Mouse (Mus musculus) neural tube, embryonic 11.5 days (tissue): ENCODE results near the gene Spint4. TPM values are rescaled to one million over a fixed set of nuclear protein-coding genes. Genes with fewer than 3 reads are reported as not detected.

Experiments used
- ATAC-seq: fragments of 200-750 bp; cut with Nextera tagmentation; 2 replicates; pipeline ENCODE4 v1.8.0; 2017; ENCODE audit warnings: moderate number of reproducible peaks, mild to moderate bottlenecking, moderate TSS enrichment, moderate library complexity; ENCODE audit not compliant: insufficient read depth, low FRiP score, low TSS enrichment
- DNase-seq: peaks from one replicate; pipeline ENCODE4 v3.0.0-alpha.2; 2015; ENCODE audit warnings: low spot score
- H3K27ac ChIP-seq: fragments of 300-500 bp; sonication (generic); 2 replicates; pipeline ENCODE4 v1.5.1; 2014; ENCODE audit warnings: low read depth, mild to moderate bottlenecking, low read length
- H3K27me3 ChIP-seq: fragments of 300-500 bp; sonication (generic); 2 replicates; pipeline ENCODE4 v1.6.1; 2014; ENCODE audit warnings: mild to moderate bottlenecking, low read length, mixed read lengths; ENCODE audit not compliant: control insufficient read depth, insufficient read depth
- H3K36me3 ChIP-seq: fragments of 300-500 bp; sonication (generic); 2 replicates; pipeline ENCODE4 v1.6.1; 2014; ENCODE audit warnings: mild to moderate bottlenecking, low read length, moderate library complexity, mixed read lengths; ENCODE audit not compliant: control insufficient read depth, insufficient read depth
- H3K4me1 ChIP-seq: fragments of 300-500 bp; sonication (generic); 2 replicates; pipeline ENCODE4 v1.6.1; 2014; ENCODE audit warnings: low read length, mixed read lengths; ENCODE audit not compliant: control insufficient read depth, insufficient read depth
- H3K4me2 ChIP-seq: fragments of 300-500 bp; sonication (generic); 2 replicates; pipeline ENCODE4 v1.6.1; 2014; ENCODE audit warnings: low read depth, mild to moderate bottlenecking, moderate library complexity
- H3K4me3 ChIP-seq: fragments of 300-500 bp; sonication (generic); 2 replicates; pipeline ENCODE4 v1.5.1; 2014; ENCODE audit warnings: low read depth, low read length
- H3K9ac ChIP-seq: fragments of 300-500 bp; sonication (generic); 2 replicates; pipeline ENCODE4 v1.6.1; 2014; ENCODE audit warnings: mild to moderate bottlenecking, low read length
- H3K9me3 ChIP-seq: fragments of 300-500 bp; sonication (generic); 2 replicates; pipeline ENCODE4 v1.6.1; 2016; ENCODE audit warnings: low read length; ENCODE audit not compliant: control insufficient read depth
- WGBS: fragments of 180-500 bp; shearing (Covaris S2); extraction: QIAGEN DNeasy Blood & Tissue Kit; methylation state at CpG from one replicate; pipeline ENCODE4 v1.1.7; 2014; 5-methylcytosine and 5-hydroxymethylcytosine counted together
- polyA plus RNA-seq: library from polyadenylated mRNA; unstranded; fragments of >200 nt; fragmentation: Nextera tagmentation; extraction: Ambion mirVana; gene quantifications from 2 replicates; pipeline ENCODE4 v1.2.1, GENCODE M21; 2014

The Spint4 gene
- polyA plus RNA-seq, 1 experiment from 2014 or later, result not detected

DNA sequence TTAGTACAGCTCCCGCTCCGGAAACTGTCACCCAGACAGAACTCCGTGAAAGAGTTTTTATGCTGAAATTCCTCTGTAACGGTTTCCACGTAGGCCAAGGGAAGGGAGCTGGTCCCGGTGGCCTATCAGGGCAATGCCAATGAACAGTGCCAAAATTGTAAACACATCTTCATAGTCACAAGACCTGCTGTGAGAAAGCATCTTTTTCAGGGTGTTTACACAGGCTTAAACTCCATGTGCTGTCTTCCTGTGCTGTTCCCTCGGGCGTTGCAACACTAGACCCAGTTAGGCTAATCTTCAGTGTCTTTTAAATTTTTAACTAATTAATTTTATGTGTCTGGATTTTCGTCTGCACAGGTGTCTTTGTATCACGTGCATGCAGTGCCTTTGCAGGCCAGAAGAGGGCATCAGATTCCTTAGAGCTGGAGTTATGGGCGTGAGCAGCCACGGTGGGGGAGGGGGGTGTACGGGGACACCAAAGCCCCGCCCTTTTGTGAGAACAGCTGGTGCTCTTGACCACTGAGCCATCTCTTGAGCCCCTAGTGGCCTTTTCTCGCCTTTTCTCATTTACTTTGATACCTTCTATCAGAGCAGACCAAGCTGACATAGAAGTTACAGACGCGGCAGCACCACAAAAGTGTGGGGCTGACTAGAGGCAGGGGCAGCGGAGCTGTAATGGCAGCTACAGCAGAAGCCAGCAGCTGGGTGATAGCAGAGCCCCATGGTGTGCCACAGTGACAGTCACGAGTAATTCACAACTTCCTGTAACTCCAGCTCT lies 19.3 kb upstream of the Spint4 start:
- H3K4me2 ChIP-seq, result peak overlapping the region; percentile 41
- DNase-seq (peak; percentile 83), ATAC-seq (peak; percentile 50)
- 26% methylated on average over 19 of the region's 19 CpGs for WGBS
- no peaks in the 10 kb centered on the region for H3K36me3 ChIP-seq
- no peaks in the 10 kb centered on the region for H3K4me1 ChIP-seq
- no peak overlapping the region for H3K9ac ChIP-seq
- no peak overlapping the region for H3K27ac ChIP-seq
- H3K4me3 ChIP-seq, result 0 out of 2 replicates have a peak overlapping the region, but pooled peaks have one; percentile 5
- H3K9me3 ChIP-seq, result no peaks in the 10 kb centered on the region
- no peaks in the 10 kb centered on the region for H3K27me3 ChIP-seq

DNA sequence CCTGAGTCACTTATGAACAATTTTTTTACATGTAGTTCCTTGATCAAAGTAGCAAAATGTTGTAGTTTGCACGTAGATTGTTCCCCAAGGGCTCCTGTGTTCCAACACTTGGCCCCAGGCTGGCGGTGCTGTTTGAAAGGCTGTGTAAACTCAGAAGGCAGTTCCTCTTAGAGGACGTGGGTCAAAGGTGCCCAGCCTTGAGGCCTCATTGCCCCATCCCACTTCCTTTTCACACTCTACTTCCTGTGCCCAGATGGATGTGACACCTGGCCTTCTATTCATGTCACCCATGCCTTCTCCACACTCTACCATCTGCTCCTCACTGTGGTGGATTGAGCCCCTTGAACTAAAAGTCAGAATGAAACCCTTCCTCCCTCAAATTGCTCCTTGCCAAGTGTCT lies 18.4 kb upstream of the Spint4 start:
- WGBS, result 56% methylated on average over 3 of the region's 3 CpGs
- no peak for DNase-seq

DNA sequence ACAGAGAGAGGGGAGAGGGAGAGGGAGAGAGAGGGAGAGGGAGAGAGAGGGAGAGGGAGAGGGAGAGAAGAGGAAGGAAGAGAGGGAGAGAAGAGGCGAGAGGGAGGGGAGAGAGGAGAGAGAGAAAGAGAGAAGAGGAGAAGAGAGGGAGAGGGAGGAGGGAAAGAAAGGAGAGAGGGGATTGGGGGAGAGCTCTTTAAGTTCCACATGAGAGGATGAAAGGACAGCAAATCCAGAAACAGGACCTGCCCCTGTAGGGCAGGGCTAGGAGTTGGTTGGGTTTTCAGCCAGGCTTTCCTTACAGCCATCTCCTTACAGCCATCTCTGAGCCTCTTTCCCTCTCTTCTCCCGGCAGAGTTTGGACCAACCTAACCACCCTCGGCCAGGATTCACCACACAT lies 13.5 kb upstream of the Spint4 start, which contains the start of gene Wfdc13:
Gene Wfdc13, plus strand, starts transcription at position 301 of the 400 bp plus-strand sequence.
- no peaks in the 10 kb centered on the region for H3K4me1 ChIP-seq
- DNase-seq (no peak), ATAC-seq (no peak)
- no peak within 1 kb of the TSS for H3K4me2 ChIP-seq
- no peak within 1 kb of the TSS for H3K27ac ChIP-seq
- 59% methylated on average over 3 of the region's 3 CpGs for WGBS
- no peaks in the 10 kb centered on the region for H3K9me3 ChIP-seq
- H3K4me3 ChIP-seq, result no peak within 1 kb of the TSS
- no peaks in the 10 kb centered on the region for H3K27me3 ChIP-seq
- H3K9ac ChIP-seq, result no peak within 1 kb of the TSS
- H3K36me3 ChIP-seq, result no peaks in the 10 kb centered on the region

More for the DNA sequence above, 18.4 kb upstream of the Spint4 start:
- Histone ChIP-seq H3K9me3 (no peaks in the 10 kb centered on the region), H3K27ac (no peak overlapping the region), H3K9ac (no peak overlapping the region), H3K4me2 (no peak overlapping the region), H3K27me3 (no peaks in the 10 kb centered on the region), H3K4me3 (no peak overlapping the region), H3K36me3 (no peaks in the 10 kb centered on the region), H3K4me1 (no peaks in the 10 kb centered on the region)
- no peak for ATAC-seq

DNA sequence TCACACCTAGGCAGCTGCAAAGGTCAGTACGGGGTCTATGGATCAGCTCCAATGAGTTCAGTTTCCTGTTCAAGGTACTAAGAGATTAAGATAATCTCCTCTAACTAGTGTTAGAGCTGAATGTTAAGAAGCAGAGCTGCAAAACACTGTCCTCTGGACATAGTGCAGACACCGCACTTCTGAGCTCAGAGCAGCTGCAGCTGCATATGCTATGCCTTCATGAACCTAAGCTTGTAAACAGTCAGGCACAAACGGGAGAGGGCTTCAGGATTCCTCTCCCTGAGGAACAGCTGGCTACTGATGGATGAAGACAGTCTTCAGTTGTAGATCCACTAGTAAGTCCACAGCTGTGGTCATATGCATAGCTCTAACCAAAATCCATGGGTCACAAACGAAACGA lies 2.7 kb downstream of the Spint4 start:
- Histone ChIP-seq H3K4me2 (no peak overlapping the region), H3K36me3 (no peaks in the 10 kb centered on the region), H3K9me3 (no peaks in the 10 kb centered on the region), H3K27ac (no peak overlapping the region), H3K4me3 (no peak overlapping the region), H3K27me3 (no peaks in the 10 kb centered on the region), H3K9ac (no peak overlapping the region), H3K4me1 (no peaks in the 10 kb centered on the region)
- ATAC-seq (no peak), DNase-seq (no peak)
- WGBS, result 82% methylated on average over 5 of the region's 5 CpGs

DNA sequence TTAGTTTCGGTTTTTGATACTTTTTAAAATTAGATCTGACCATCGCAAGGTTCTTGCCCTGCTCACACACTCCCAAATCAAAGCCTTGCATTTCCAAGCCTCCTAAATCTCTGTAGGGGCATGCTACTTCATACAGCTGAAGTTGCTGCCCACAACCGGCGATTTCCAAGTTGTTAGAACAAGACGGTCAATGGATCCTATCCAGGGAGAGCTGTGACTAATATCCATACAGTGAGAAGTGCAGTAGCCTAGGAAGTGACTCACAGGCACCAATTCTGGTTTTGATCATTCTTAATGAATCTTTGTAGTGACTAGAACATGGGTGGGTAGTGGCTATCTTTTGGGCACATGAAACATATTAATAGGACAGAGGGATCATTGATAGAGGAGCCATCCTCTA lies 3.5 kb downstream of the Spint4 start:
- Histone ChIP-seq H3K9me3 (no peaks in the 10 kb centered on the region), H3K27me3 (no peaks in the 10 kb centered on the region), H3K4me3 (no peak overlapping the region), H3K4me1 (no peaks in the 10 kb centered on the region), H3K27ac (no peak overlapping the region), H3K9ac (no peak overlapping the region), H3K36me3 (no peaks in the 10 kb centered on the region), H3K4me2 (no peak overlapping the region)
- 90% methylated on average over 5 of the region's 5 CpGs for WGBS
- ATAC-seq, result no peak
- DNase-seq, result no peak

DNA sequence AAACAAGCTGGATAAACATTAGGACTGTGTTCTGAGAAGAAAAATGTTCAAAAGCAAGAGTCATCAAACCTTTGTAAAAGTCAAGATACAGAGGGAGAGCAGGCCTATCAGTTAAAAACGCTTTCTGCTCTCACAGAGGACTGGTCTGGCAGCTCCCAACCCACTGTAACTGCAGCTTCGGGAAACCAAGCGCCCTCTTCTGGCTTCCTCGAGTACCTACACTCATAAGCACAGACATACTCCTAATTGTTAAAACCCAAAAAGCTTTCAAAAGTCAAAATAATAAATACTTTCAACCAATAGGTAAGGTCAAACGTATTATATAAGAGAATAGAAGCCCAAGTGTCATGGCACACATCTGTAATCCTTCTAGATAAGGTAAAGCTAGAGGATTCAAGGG lies 5.9 kb downstream of the Spint4 start:
- H3K4me3 ChIP-seq, result no peak overlapping the region
- WGBS, result 81% methylated on average over 5 of the region's 5 CpGs
- no peaks in the 10 kb centered on the region for H3K27me3 ChIP-seq
- no peaks in the 10 kb centered on the region for H3K9me3 ChIP-seq
- no peak overlapping the region for H3K4me2 ChIP-seq
- H3K36me3 ChIP-seq, result no peaks in the 10 kb centered on the region
- no peak for ATAC-seq
- no peak overlapping the region for H3K9ac ChIP-seq
- DNase-seq, result no peak
- no peaks in the 10 kb centered on the region for H3K4me1 ChIP-seq
- H3K27ac ChIP-seq, result no peak overlapping the region

DNA sequence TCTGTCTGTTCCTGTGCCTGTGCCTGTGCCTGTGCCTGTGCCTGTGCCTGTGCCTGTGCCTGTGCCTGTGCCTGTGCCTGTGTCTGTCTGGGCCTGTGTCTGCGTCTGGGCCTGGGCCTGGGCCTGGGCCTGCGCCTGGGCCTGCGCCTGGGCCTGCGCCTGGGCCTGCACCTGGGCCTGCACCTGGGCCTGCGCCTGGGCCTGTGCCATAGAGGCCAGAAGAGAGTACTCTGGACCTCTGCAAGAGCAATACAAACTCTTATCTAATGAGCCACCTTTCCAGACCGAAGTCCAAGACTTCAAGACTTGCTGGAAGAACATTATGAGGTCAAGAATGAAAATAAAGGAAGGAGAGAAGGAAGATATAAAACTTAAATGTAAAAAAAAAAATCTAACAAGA lies 7.0 kb downstream of the Spint4 start:
- no peak for ATAC-seq
- DNase-seq, result no peak
- Histone ChIP-seq H3K9me3 (no peaks in the 10 kb centered on the region), H3K27ac (no peak overlapping the region), H3K9ac (no peak overlapping the region), H3K4me2 (no peak overlapping the region), H3K4me1 (no peaks in the 10 kb centered on the region), H3K4me3 (no peak overlapping the region), H3K36me3 (no peaks in the 10 kb centered on the region), H3K27me3 (no peaks in the 10 kb centered on the region)
- 90% methylated on average over 6 of the region's 6 CpGs for WGBS

DNA sequence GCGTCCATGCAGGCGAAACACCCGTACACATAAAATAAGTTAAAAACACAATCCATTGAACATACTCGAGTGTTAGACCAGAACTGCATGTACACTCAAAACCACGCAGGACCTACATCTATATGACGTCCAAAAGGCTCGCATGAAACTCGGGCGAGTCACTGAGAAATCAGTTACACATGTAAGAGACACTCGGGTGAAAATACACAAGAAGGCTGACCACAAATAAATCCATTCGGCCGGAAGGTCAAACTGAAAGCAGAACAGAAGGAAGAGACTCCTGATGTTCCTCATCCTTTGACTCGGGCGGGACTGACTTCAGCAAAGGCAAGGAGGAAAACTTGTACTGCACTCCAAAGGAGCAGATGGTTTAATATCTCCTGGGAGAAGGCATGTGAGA lies 7.7 kb downstream of the Spint4 start:
- Histone ChIP-seq H3K4me1 (no peaks in the 10 kb centered on the region), H3K27me3 (no peaks in the 10 kb centered on the region), H3K9me3 (no peaks in the 10 kb centered on the region), H3K9ac (no peak overlapping the region), H3K27ac (no peak overlapping the region), H3K4me2 (no peak overlapping the region), H3K36me3 (no peaks in the 10 kb centered on the region), H3K4me3 (no peak overlapping the region)
- 92% methylated on average over 14 of the region's 14 CpGs for WGBS
- DNase-seq, result no peak
- no peak for ATAC-seq

DNA sequence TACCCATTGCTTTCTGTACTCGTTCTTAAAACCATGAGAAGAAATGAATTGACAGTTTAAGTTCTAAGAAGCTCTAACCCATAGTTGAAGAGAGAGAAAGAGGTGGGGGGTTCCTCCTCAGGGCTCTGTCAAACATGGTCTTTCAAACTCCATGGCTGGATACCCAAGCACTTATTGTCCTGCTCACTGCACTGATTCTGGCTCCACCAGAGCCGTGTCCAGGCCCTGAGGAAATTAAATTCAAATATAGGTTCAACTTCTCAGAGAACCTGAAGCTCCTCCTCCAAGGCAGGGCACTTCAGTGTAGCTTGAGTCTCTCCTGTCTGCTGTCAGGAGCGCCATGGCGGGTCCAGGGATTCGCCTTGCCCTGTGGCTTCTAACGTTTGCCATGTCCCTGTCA lies 16.7 kb downstream of the Spint4 start, which contains the start of gene Spint5:
Gene Spint5, plus strand, starts transcription at position 301 of the 400 bp plus-strand sequence.
- WGBS, result 83% methylated on average over 6 of the region's 6 CpGs

More for the DNA sequence above, 16.7 kb downstream of the Spint4 start, which contains the start of gene Spint5:
- no peak for ATAC-seq
- no peaks in the 10 kb centered on the region for H3K9me3 ChIP-seq
- H3K27ac ChIP-seq, result no peak within 1 kb of the TSS
- H3K4me2 ChIP-seq, result no peak within 1 kb of the TSS
- no peaks in the 10 kb centered on the region for H3K4me1 ChIP-seq
- H3K27me3 ChIP-seq, result no peaks in the 10 kb centered on the region
- H3K36me3 ChIP-seq, result no peaks in the 10 kb centered on the region
- no peak for DNase-seq
- H3K9ac ChIP-seq, result no peak within 1 kb of the TSS
- no peak within 1 kb of the TSS for H3K4me3 ChIP-seq
